8 mouse cellular contexts compared by ENCODE assay signal in genomic region chr3:35102715-35103591, GRCm38 (mm10).
DNase-seq lines count a peak whose midpoint lies in the region; ATAC-seq lines count a peak whose summit lies in the region.

No protein-coding gene starts in this region.

- WGBS in forebrain, embryonic 15.5 days = 7% methylated on average over 13 of the region's 13 CpGs

- no peaks in the 10 kb centered on the region for H3K9me3 ChIP-seq in forebrain, embryonic 15.5 days

- DNase-seq in kidney, adult 18-20 months = peak; percentile 35
- DNase-seq in kidney, adult 11 months = no peak
- peak; percentile 9 for DNase-seq in c-Kit-positive CD71-positive TER-119-negative erythroid progenitor cells, embryonic 14.5 days (ENCODE audit: low read depth)
- peak; percentile 73 to 84 for DNase-seq in left cerebral cortex, postnatal 14 days (ENCODE audit: low spot score in 2 of 2)
- peak; percentile 68 for DNase-seq in neural tube, embryonic 10.5 days (ENCODE audit: extremely low spot score, low spot score)
- peak; percentile 20 for DNase-seq in urinary bladder, postnatal 10 days (ENCODE audit: low spot score)

- no peak overlapping the region for H3K4me2 ChIP-seq in forebrain, embryonic 15.5 days (replicated peaks)

- no peaks in the 10 kb centered on the region for H3K27me3 ChIP-seq in forebrain, embryonic 15.5 days

- peaks cover 32% of the 10 kb centered on the region for H3K4me1 ChIP-seq in forebrain, embryonic 15.5 days

- no peaks in the 10 kb centered on the region for H3K36me3 ChIP-seq in forebrain, embryonic 15.5 days

- intact Hi-C loops in left cerebral cortex, postnatal 14 days (cut with DNase I) = loop anchor here (2.0 to 10.0 kb wide), 4 partner anchors 382 to 868 kb away; no protein-coding TSS in a partner anchor

- H3K9ac ChIP-seq in forebrain, embryonic 15.5 days (replicated peaks) = no peak overlapping the region

- ATAC-seq in forebrain, embryonic 15.5 days (replicated peaks) = peak; percentile 79
- ATAC-seq in inflammation-experienced regulatory T-cells, adult 6 months = peak; percentile 50

- H3K4me3 ChIP-seq in forebrain, embryonic 15.5 days = no peak overlapping the region

- peak overlapping the region; percentile 58; the same call in 1 of the 2 replicates for H3K27ac ChIP-seq in forebrain, embryonic 15.5 days (replicated peaks)
